Mouse (Mus musculus) embryonic fibroblast, embryonic 13.5 days (primary cell): ENCODE data around the gene Klhl3.

Experiments
- CTCF ChIP-seq: IDR thresholded peaks from 2 replicates; pipeline ENCODE4 v1.5.1; 2011; ENCODE audit warnings: mild to moderate bottlenecking, control low read depth, low read length, moderate library complexity, borderline replicate concordance; ENCODE audit not compliant: insufficient read depth
- POLR2A ChIP-seq: IDR thresholded peaks from 2 replicates; pipeline ENCODE4 v1.6.1; 2011; ENCODE audit warnings: low read depth, mild to moderate bottlenecking, control low read depth, low read length, moderate library complexity

DNA sequence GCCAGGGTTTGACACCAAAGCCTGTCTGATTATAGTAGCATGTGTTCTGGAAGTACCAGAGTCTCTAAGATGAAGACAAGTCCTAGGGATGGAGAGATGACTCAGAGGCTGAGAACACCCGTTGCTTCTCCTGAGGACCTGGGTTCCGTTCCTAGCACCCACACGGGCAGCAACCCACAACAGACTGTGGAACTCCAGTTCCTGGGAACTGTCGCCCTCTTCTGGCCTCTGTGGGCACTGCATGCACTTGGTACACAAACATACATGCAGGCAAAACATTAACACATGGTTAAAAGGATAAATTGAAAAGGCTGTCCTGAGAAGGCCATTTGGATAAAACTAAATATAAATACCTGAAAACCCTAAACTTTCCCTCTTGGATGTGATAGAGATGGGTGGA lies 56.8 kb downstream of the Klhl3 start:
- no peak for TF ChIP-seq POLR2A
- no peak for TF ChIP-seq CTCF
